Mouse (Mus musculus): ENCODE results near the gene Spag6. TPM values are rescaled to one million over a fixed set of nuclear protein-coding genes. Genes with fewer than 3 reads are reported as not detected.
A peak's percentile ranks its signal among the peaks of the same experiment; 100 is the strongest.

Spag6 gene
- polyA plus RNA-seq, 2 experiments = not detected

- no peaks in the 10 kb centered on the region for H3K9me3 ChIP-seq (ENCODE audit: control insufficient read depth, low read length)
- TF ChIP-seq CTCF (IDR thresholded peaks at IDR 0.05; ENCODE audit: low read depth) (no peak), EP300 (IDR thresholded peaks at IDR 0.05; ENCODE audit: low read depth) (no peak)
- no peaks in the 10 kb centered on the region for H3K36me3 ChIP-seq (replicated peaks; ENCODE audit: control insufficient read depth, insufficient read depth, low read depth)
- H3K27me3 ChIP-seq (ENCODE audit: control insufficient read depth, insufficient read depth, low read length) = peaks cover 57% of the 10 kb centered on the region
- H3K4me3 ChIP-seq (ENCODE audit: insufficient read depth in 1 of 2, low read depth in 2 of 2, low read length in 2 of 2) = no peak overlapping the region
- 18% methylated on average over 8 of the region's 8 CpGs for whole genome bisulfite sequencing (ENCODE audit: insufficient replicate concordance)
- no peak overlapping the region for H3K9ac ChIP-seq (replicated peaks)
- peaks cover 0 to 4% of the 10 kb centered on the region in 2 experiments; a peak in 1 of 4 replicates for H3K4me1 ChIP-seq (replicated peaks; ENCODE audit: control insufficient read depth in 2 of 2, insufficient read depth in 2 of 2, low read length in 1 of 2)
- DNase-seq (ENCODE audit: low read depth in 3 of 3, low spot score in 3 of 3) = no peak
- H3K27ac ChIP-seq = no peak overlapping the region
- no peak overlapping the region for H3K4me2 ChIP-seq (ENCODE audit: low read depth)
- ATAC-seq (ENCODE audit: insufficient read depth) = no peak
Observed at GRCm38 (mm10) chr2:18686826-18687519, 6.9 kb upstream of the Spag6 start.

- Histone ChIP-seq H3K4me3 (ENCODE audit: insufficient read depth in 1 of 2, low read depth in 2 of 2, low read length in 2 of 2) (no peak overlapping the region), H3K27ac (no peak overlapping the region), H3K36me3 (replicated peaks; ENCODE audit: control insufficient read depth, insufficient read depth, low read depth) (no peaks in the 10 kb centered on the region), H3K27me3 (ENCODE audit: control insufficient read depth, insufficient read depth, low read length) (peaks cover 65% of the 10 kb centered on the region), H3K4me1 (replicated peaks; ENCODE audit: control insufficient read depth in 2 of 2, insufficient read depth in 2 of 2, low read length in 1 of 2) (peaks cover 0 to 4% of the 10 kb centered on the region in 2 experiments; a peak in 1 of 4 replicates), H3K4me2 (ENCODE audit: low read depth) (no peak overlapping the region), H3K9me3 (ENCODE audit: control insufficient read depth, low read length) (no peaks in the 10 kb centered on the region), H3K9ac (replicated peaks) (no peak overlapping the region)
- no peak for ATAC-seq (ENCODE audit: insufficient read depth)
- DNase-seq (ENCODE audit: low read depth in 3 of 3, low spot score in 3 of 3) = no peak
- no peak for TF ChIP-seq EP300 (IDR thresholded peaks at IDR 0.05; ENCODE audit: low read depth)
- no peak for TF ChIP-seq CTCF (IDR thresholded peaks at IDR 0.05; ENCODE audit: low read depth)
- WGBS (ENCODE audit: insufficient replicate concordance) = 3% methylated on average over 9 of the region's 9 CpGs
Observed at GRCm38 (mm10) chr2:18687671-18688170, 6.1 kb upstream of the Spag6 start.

GRCm38 (mm10) chr2:18688286-18688685, 5.5 kb upstream of the Spag6 start:
- H3K27me3 ChIP-seq (ENCODE audit: control insufficient read depth, insufficient read depth, low read length) = peaks cover 70% of the 10 kb centered on the region
- no peaks in the 10 kb centered on the region for H3K9me3 ChIP-seq (ENCODE audit: control insufficient read depth, low read length)
- peak overlapping the region in 1 of 2 experiments; percentile 35; a peak in 1 of 4 replicates for H3K4me3 ChIP-seq (ENCODE audit: insufficient read depth in 1 of 2, low read depth in 2 of 2, low read length in 2 of 2)
- peaks cover 0 to 4% of the 10 kb centered on the region in 2 experiments; a peak in 1 of 4 replicates for H3K4me1 ChIP-seq (replicated peaks; ENCODE audit: control insufficient read depth in 2 of 2, insufficient read depth in 2 of 2, low read length in 1 of 2)
- H3K4me2 ChIP-seq (ENCODE audit: low read depth) = peak overlapping the region; percentile 42
- ATAC-seq (ENCODE audit: insufficient read depth) = no peak
- no peak for DNase-seq (ENCODE audit: low read depth in 3 of 3, low spot score in 3 of 3)
- H3K9ac ChIP-seq (replicated peaks) = no peak overlapping the region
- no peak for TF ChIP-seq EP300 (IDR thresholded peaks at IDR 0.05; ENCODE audit: low read depth)
- no peak for TF ChIP-seq CTCF (IDR thresholded peaks at IDR 0.05; ENCODE audit: low read depth)
- H3K36me3 ChIP-seq (replicated peaks; ENCODE audit: control insufficient read depth, insufficient read depth, low read depth) = no peaks in the 10 kb centered on the region
- WGBS (ENCODE audit: insufficient replicate concordance) = 4% methylated on average over 6 of the region's 6 CpGs
- no peak overlapping the region for H3K27ac ChIP-seq

DNA sequence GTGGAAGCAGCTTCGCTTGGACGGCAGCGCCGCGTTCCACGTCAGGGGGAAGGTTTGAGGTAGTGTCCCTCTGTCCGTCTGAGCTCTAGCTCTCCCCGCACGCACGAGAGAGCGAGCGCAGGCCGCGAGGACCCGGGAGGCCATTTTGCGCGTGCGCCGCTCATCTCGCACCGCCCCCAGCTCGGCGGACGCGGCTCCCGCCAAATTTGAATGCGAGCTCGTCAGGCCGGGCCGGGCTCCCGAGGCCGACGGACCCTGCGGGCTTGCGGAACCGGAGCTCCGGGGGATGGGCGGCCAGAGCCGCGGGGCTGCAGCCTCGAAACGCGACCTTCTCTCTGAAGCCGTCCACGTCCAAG, 5.1 kb upstream of the Spag6 start:
- DNase-seq (ENCODE audit: low read depth in 3 of 3, low spot score in 3 of 3) (no peak), ATAC-seq (ENCODE audit: insufficient read depth) (no peak)
- H3K27me3 ChIP-seq (ENCODE audit: control insufficient read depth, insufficient read depth, low read length) = peaks cover 73% of the 10 kb centered on the region
- WGBS (ENCODE audit: insufficient replicate concordance) = under 1% methylated on average over 38 of the region's 45 CpGs
- H3K27ac ChIP-seq = no peak overlapping the region
- H3K4me3 ChIP-seq (ENCODE audit: insufficient read depth in 1 of 2, low read depth in 2 of 2, low read length in 2 of 2) = peak overlapping the region in 1 of 2 experiments; percentile 35; a peak in 2 of 4 replicates
- peak overlapping the region; percentile 42 for H3K4me2 ChIP-seq (ENCODE audit: low read depth)
- no peaks in the 10 kb centered on the region for H3K9me3 ChIP-seq (ENCODE audit: control insufficient read depth, low read length)
- H3K36me3 ChIP-seq (replicated peaks; ENCODE audit: control insufficient read depth, insufficient read depth, low read depth) = no peaks in the 10 kb centered on the region
- no peak overlapping the region for H3K9ac ChIP-seq (replicated peaks)
- peaks cover 0 to 6% of the 10 kb centered on the region in 2 experiments; a peak in 1 of 4 replicates for H3K4me1 ChIP-seq (replicated peaks; ENCODE audit: control insufficient read depth in 2 of 2, insufficient read depth in 2 of 2, low read length in 1 of 2)
- TF ChIP-seq CTCF (IDR thresholded peaks at IDR 0.05; ENCODE audit: low read depth) = no peak
- TF ChIP-seq EP300 (IDR thresholded peaks at IDR 0.05; ENCODE audit: low read depth) = no peak

- no peak overlapping the region for H3K9ac ChIP-seq (replicated peaks)
- no peaks in the 10 kb centered on the region for H3K36me3 ChIP-seq (replicated peaks; ENCODE audit: control insufficient read depth, insufficient read depth, low read depth)
- peak overlapping the region; percentile 35 to 40 for H3K4me3 ChIP-seq (ENCODE audit: insufficient read depth in 1 of 2, low read depth in 2 of 2, low read length in 2 of 2)
- DNase-seq (ENCODE audit: low read depth in 3 of 3, low spot score in 3 of 3) = no peak
- ATAC-seq (ENCODE audit: insufficient read depth) = no peak
- TF ChIP-seq EP300 (IDR thresholded peaks at IDR 0.05; ENCODE audit: low read depth) (no peak), CTCF (IDR thresholded peaks at IDR 0.05; ENCODE audit: low read depth) (no peak)
- under 1% methylated on average over 51 of the region's 51 CpGs for WGBS (ENCODE audit: insufficient replicate concordance)
- H3K4me2 ChIP-seq (ENCODE audit: low read depth) = peak overlapping the region; percentile 42
- H3K4me1 ChIP-seq (replicated peaks; ENCODE audit: control insufficient read depth in 2 of 2, insufficient read depth in 2 of 2, low read length in 1 of 2) = peaks cover 0 to 6% of the 10 kb centered on the region in 2 experiments; a peak in 1 of 4 replicates
- no peak overlapping the region for H3K27ac ChIP-seq
- peaks cover 78% of the 10 kb centered on the region for H3K27me3 ChIP-seq (ENCODE audit: control insufficient read depth, insufficient read depth, low read length)
- no peaks in the 10 kb centered on the region for H3K9me3 ChIP-seq (ENCODE audit: control insufficient read depth, low read length)
Observed at GRCm38 (mm10) chr2:18689064-18689921, 4.5 kb upstream of the Spag6 start.

All from liver, embryonic 14.5 days (tissue).